Mouse (Mus musculus) limb, embryonic 15.5 days (tissue): Measurements from ENCODE around the gene AI854703. TPM values are rescaled to one million over a fixed set of nuclear protein-coding genes. Genes with fewer than 3 reads are reported as not detected.
"Not testable (repeated sequence)": the region's sequence is repeated elsewhere in the genome, so short reads cannot be mapped to it uniquely, and the experiment has no call there.

ENCODE experiments used
- ATAC-seq: fragments of 200-750 bp; cut with Nextera tagmentation; 2 replicates; pipeline ENCODE4 v1.8.0; 2017; ENCODE audit warnings: low read depth, moderate TSS enrichment; ENCODE audit not compliant: insufficient number of reproducible peaks, low FRiP score, low TSS enrichment
- H3K27ac ChIP-seq: fragments of 300-500 bp; sonication (generic); 2 replicates; pipeline ENCODE4 v1.5.1; 2015; ENCODE audit warnings: moderate library complexity, mild to moderate bottlenecking, inconsistent platforms
- H3K27me3 ChIP-seq: fragments of 300-500 bp; sonication (generic); 2 replicates; pipeline ENCODE4 v1.6.1; 2015; ENCODE audit warnings: inconsistent platforms
- H3K36me3 ChIP-seq: fragments of 300-500 bp; sonication (generic); 2 replicates; pipeline ENCODE4 v1.6.1; 2015; ENCODE audit warnings: inconsistent platforms
- H3K4me1 ChIP-seq: fragments of 300-500 bp; sonication (generic); 2 replicates; pipeline ENCODE4 v1.6.1; 2015; ENCODE audit warnings: inconsistent platforms
- H3K4me2 ChIP-seq: fragments of 300-500 bp; sonication (generic); 2 replicates; pipeline ENCODE4 v1.6.1; 2015; ENCODE audit warnings: mild to moderate bottlenecking, inconsistent platforms
- H3K4me3 ChIP-seq: fragments of 300-500 bp; sonication (generic); 2 replicates; pipeline ENCODE4 v1.5.1; 2015; ENCODE audit warnings: mild to moderate bottlenecking, inconsistent platforms
- H3K9ac ChIP-seq: fragments of 300-500 bp; sonication (generic); 2 replicates; pipeline ENCODE4 v1.6.1; 2015; ENCODE audit warnings: inconsistent platforms
- H3K9me3 ChIP-seq: fragments of 300-500 bp; sonication (generic); 2 replicates; pipeline ENCODE4 v1.6.1; 2016; ENCODE audit warnings: inconsistent platforms
- WGBS: fragments of 180-500 bp; shearing (Covaris S2); methylation state at CpG from one replicate; pipeline ENCODE4 v1.1.7; 2015; 5-methylcytosine and 5-hydroxymethylcytosine counted together
- polyA plus RNA-seq: library from polyadenylated mRNA; unstranded; fragments of >200 nt; fragmentation: Nextera tagmentation; extraction: Ambion mirVana; gene quantifications from 2 replicates; pipeline ENCODE4 v1.2.1, GENCODE M21; 2015

Gene AI854703
- polyA plus RNA-seq, 1 experiment from 2014 or later: 1.2 TPM

GRCm38 (mm10) chr6:48622186-48622843 is 4.2 kb upstream of the AI854703 start:
- H3K9ac ChIP-seq, H3K4me2 ChIP-seq, ATAC-seq, H3K27ac ChIP-seq, H3K4me3 ChIP-seq, H3K4me1 ChIP-seq, H3K9me3 ChIP-seq: not testable (repeated sequence)
- WGBS: 87% methylated on average over 8 of the region's 8 CpGs
- Histone ChIP-seq H3K27me3 (peaks cover 17% of the 10 kb centered on the region), H3K36me3 (peaks cover 23% of the 10 kb centered on the region)

- Histone ChIP-seq H3K4me1 (peaks cover 11% of the 10 kb centered on the region), H3K4me2 (no peak overlapping the region), H3K9me3 (no peaks in the 10 kb centered on the region), H3K27ac (no peak overlapping the region), H3K27me3 (peaks cover 28% of the 10 kb centered on the region), H3K36me3 (peaks cover 23% of the 10 kb centered on the region), H3K4me3 (no peak overlapping the region), H3K9ac (no peak overlapping the region)
- 43% methylated on average over 1 of the region's 1 CpGs for WGBS
- ATAC-seq: no peak
Observed at GRCm38 (mm10) chr6:48623460-48623859, 3.1 kb upstream of the AI854703 start.

GRCm38 (mm10) chr6:48626984-48627383 is 420 bp downstream of the AI854703 start:
- Histone ChIP-seq H3K9me3 (no peaks in the 10 kb centered on the region), H3K9ac (peak overlapping the region; percentile 18), H3K4me3 (peak overlapping the region; percentile 48), H3K27me3 (peaks cover 47% of the 10 kb centered on the region), H3K36me3 (no peaks in the 10 kb centered on the region), H3K27ac (no peak overlapping the region), H3K4me2 (peak overlapping the region; percentile 85), H3K4me1 (peaks cover 22% of the 10 kb centered on the region)
- no peak for ATAC-seq
- WGBS: under 1% methylated on average over 32 of the region's 32 CpGs

- WGBS: 2% methylated on average over 7 of the region's 7 CpGs
- H3K36me3 ChIP-seq: no peaks in the 10 kb centered on the region
- peaks cover 47% of the 10 kb centered on the region for H3K27me3 ChIP-seq
- H3K4me2 ChIP-seq: peak overlapping the region; percentile 85
- peaks cover 22% of the 10 kb centered on the region for H3K4me1 ChIP-seq
- H3K27ac ChIP-seq: no peak overlapping the region
- H3K4me3 ChIP-seq: peak overlapping the region; percentile 48
- no peaks in the 10 kb centered on the region for H3K9me3 ChIP-seq
- no peak overlapping the region for H3K9ac ChIP-seq
- ATAC-seq: no peak
Observed at GRCm38 (mm10) chr6:48627511-48627924, 954 bp downstream of the AI854703 start.

- peaks cover 22% of the 10 kb centered on the region for H3K4me1 ChIP-seq
- no peaks in the 10 kb centered on the region for H3K9me3 ChIP-seq
- ATAC-seq: no peak
- H3K9ac ChIP-seq: no peak overlapping the region
- 74% methylated on average over 3 of the region's 3 CpGs for WGBS
- no peak overlapping the region for H3K4me2 ChIP-seq
- H3K36me3 ChIP-seq: no peaks in the 10 kb centered on the region
- H3K27ac ChIP-seq: no peak overlapping the region
- no peak overlapping the region for H3K4me3 ChIP-seq
- H3K27me3 ChIP-seq: peaks cover 47% of the 10 kb centered on the region
Observed at GRCm38 (mm10) chr6:48628377-48628776, 1.8 kb downstream of the AI854703 start.

- Histone ChIP-seq H3K9ac (peak overlapping the region; percentile 33; the same call in 1 of the 2 replicates), H3K36me3 (no peaks in the 10 kb centered on the region), H3K27ac (no peak overlapping the region), H3K4me3 (peak overlapping the region; percentile 44), H3K9me3 (no peaks in the 10 kb centered on the region), H3K4me1 (peaks cover 22% of the 10 kb centered on the region), H3K4me2 (peak overlapping the region; percentile 89), H3K27me3 (peaks cover 47% of the 10 kb centered on the region)
- ATAC-seq: no peak
- WGBS: 15% methylated on average over 54 of the region's 54 CpGs
Observed at GRCm38 (mm10) chr6:48628808-48629660, 2.5 kb downstream of the AI854703 start.

GRCm38 (mm10) chr6:48629661-48630034 is 3.1 kb downstream of the AI854703 start:
- peak overlapping the region; percentile 89 for H3K4me2 ChIP-seq
- no peaks in the 10 kb centered on the region for H3K36me3 ChIP-seq
- H3K27me3 ChIP-seq: peaks cover 47% of the 10 kb centered on the region
- peaks cover 22% of the 10 kb centered on the region for H3K4me1 ChIP-seq
- peak overlapping the region; percentile 33; the same call in 1 of the 2 replicates for H3K9ac ChIP-seq
- H3K4me3 ChIP-seq: peak overlapping the region; percentile 44
- H3K9me3 ChIP-seq: no peaks in the 10 kb centered on the region
- ATAC-seq: 0 out of 2 replicates have a peak, but pooled peaks have one; percentile 18
- no peak overlapping the region for H3K27ac ChIP-seq
- 13% methylated on average over 13 of the region's 13 CpGs for WGBS

GRCm38 (mm10) chr6:48630831-48631230 is 4.3 kb downstream of the AI854703 start:
- WGBS: 83% methylated on average over 8 of the region's 8 CpGs
- H3K9me3 ChIP-seq: no peaks in the 10 kb centered on the region
- no peak overlapping the region for H3K4me3 ChIP-seq
- no peak for ATAC-seq
- no peak overlapping the region for H3K4me2 ChIP-seq
- no peak overlapping the region for H3K9ac ChIP-seq
- H3K27ac ChIP-seq: no peak overlapping the region
- peaks cover 22% of the 10 kb centered on the region for H3K4me1 ChIP-seq
- no peaks in the 10 kb centered on the region for H3K36me3 ChIP-seq
- peaks cover 40% of the 10 kb centered on the region for H3K27me3 ChIP-seq

- no peaks in the 10 kb centered on the region for H3K4me1 ChIP-seq
- H3K9ac ChIP-seq: no peak overlapping the region
- 78% methylated on average over 2 of the region's 2 CpGs for WGBS
- no peak overlapping the region for H3K4me3 ChIP-seq
- H3K36me3 ChIP-seq: no peaks in the 10 kb centered on the region
- H3K27me3 ChIP-seq: peaks cover 2% of the 10 kb centered on the region
- no peak for ATAC-seq
- H3K9me3 ChIP-seq: no peaks in the 10 kb centered on the region
- no peak overlapping the region for H3K27ac ChIP-seq
- no peak overlapping the region for H3K4me2 ChIP-seq
Observed at GRCm38 (mm10) chr6:48635105-48635504, 8.5 kb downstream of the AI854703 start.

GRCm38 (mm10) chr6:48636515-48636914 is 10.0 kb downstream of the AI854703 start:
- no peak overlapping the region for H3K9ac ChIP-seq
- no peaks in the 10 kb centered on the region for H3K4me1 ChIP-seq
- no peak for ATAC-seq
- no peaks in the 10 kb centered on the region for H3K36me3 ChIP-seq
- H3K27ac ChIP-seq: no peak overlapping the region
- WGBS: 63% methylated on average over 6 of the region's 6 CpGs
- no peaks in the 10 kb centered on the region for H3K9me3 ChIP-seq
- no peak overlapping the region for H3K4me3 ChIP-seq
- H3K27me3 ChIP-seq: no peaks in the 10 kb centered on the region
- no peak overlapping the region for H3K4me2 ChIP-seq

- ATAC-seq: no peak
- Histone ChIP-seq H3K36me3 (no peaks in the 10 kb centered on the region), H3K27ac (no peak overlapping the region), H3K4me3 (no peak overlapping the region), H3K4me2 (no peak overlapping the region), H3K9me3 (no peaks in the 10 kb centered on the region), H3K27me3 (no peaks in the 10 kb centered on the region), H3K4me1 (no peaks in the 10 kb centered on the region), H3K9ac (no peak overlapping the region)
- WGBS: 59% methylated on average over 6 of the region's 6 CpGs
Observed at GRCm38 (mm10) chr6:48637811-48638500, 11.4 kb downstream of the AI854703 start.

GRCm38 (mm10) chr6:48638553-48638952 is 12.0 kb downstream of the AI854703 start:
- Histone ChIP-seq H3K9me3 (no peaks in the 10 kb centered on the region), H3K36me3 (no peaks in the 10 kb centered on the region), H3K9ac (no peak overlapping the region), H3K27me3 (no peaks in the 10 kb centered on the region), H3K4me3 (no peak overlapping the region), H3K4me2 (no peak overlapping the region), H3K27ac (no peak overlapping the region), H3K4me1 (no peaks in the 10 kb centered on the region)
- 68% methylated on average over 2 of the region's 2 CpGs for WGBS
- no peak for ATAC-seq
